Mouse (Mus musculus): ENCODE measurements around the gene Rab43. TPM values are rescaled to one million over a fixed set of nuclear protein-coding genes. Genes with fewer than 3 reads are reported as not detected.

The Rab43 gene
- total RNA-seq (2021): 27.8 and 33.2 TPM in 2 replicates
- long read RNA-seq, experiment 1, full-length matches to known transcripts: 9 of 10 reads
- long read RNA-seq, experiment 1, partial matches to known transcripts: 0 of 10 reads
- long read RNA-seq, experiment 1, other reads (novel, unspliced or antisense): 1 of 10 reads
- long read RNA-seq, experiment 2, full-length matches to known transcripts: 12 of 25 reads
- long read RNA-seq, experiment 2, partial matches to known transcripts: 0 of 25 reads
- long read RNA-seq, experiment 2, other reads (novel, unspliced or antisense): 13 of 25 reads

- peak; percentile 96 for DNase-seq
Observed at GRCm38 (mm10) chr6:87811675-87812338, at the start of gene Rab43. Gene Rab43, minus strand, starts transcription at chr6:87812164.

GRCm38 (mm10) chr6:87857071-87857470 is 45.1 kb upstream of the Rab43 start:
- DNase-seq: no peak

GRCm38 (mm10) chr6:87853446-87853845 is 41.5 kb upstream of the Rab43 start:
- DNase-seq: no peak

GRCm38 (mm10) chr6:87851871-87852270 is 39.9 kb upstream of the Rab43 start:
- DNase-seq: no peak

GRCm38 (mm10) chr6:87850900-87851614 is 39.1 kb upstream of the Rab43 start, which contains the start of gene Cnbp:
Gene Cnbp, minus strand, starts transcription at chr6:87851106.
- peak; percentile 98 for DNase-seq

- DNase-seq: peak; percentile 75
Observed at GRCm38 (mm10) chr6:87850155-87850899, 38.4 kb upstream of the Rab43 start.

GRCm38 (mm10) chr6:87849780-87850154 is 37.8 kb upstream of the Rab43 start:
- DNase-seq: no peak

GRCm38 (mm10) chr6:87846813-87847212 is 34.8 kb upstream of the Rab43 start:
- no peak for DNase-seq

GRCm38 (mm10) chr6:87845031-87845695 is 33.2 kb upstream of the Rab43 start:
- DNase-seq: no peak

- DNase-seq: no peak
Observed at GRCm38 (mm10) chr6:87842254-87842653, 30.3 kb upstream of the Rab43 start.

- no peak for DNase-seq
Observed at GRCm38 (mm10) chr6:87841635-87842034, 29.7 kb upstream of the Rab43 start.

- DNase-seq: no peak
Observed at GRCm38 (mm10) chr6:87839797-87840341, 27.9 kb upstream of the Rab43 start.

GRCm38 (mm10) chr6:87838551-87839197 is 26.7 kb upstream of the Rab43 start, which contains the start of gene Isy1:
Gene Isy1, minus strand, starts transcription at chr6:87838798.
- DNase-seq: peak; percentile 98

GRCm38 (mm10) chr6:87835695-87836094 is 23.7 kb upstream of the Rab43 start, which contains the start of gene Gm45140:
Gene Gm45140, minus strand, starts transcription at chr6:87835795.
- no peak for DNase-seq

- no peak for DNase-seq
Observed at GRCm38 (mm10) chr6:87820366-87820765, 8.4 kb upstream of the Rab43 start.

- DNase-seq: no peak
Observed at GRCm38 (mm10) chr6:87814486-87814885, 2.5 kb upstream of the Rab43 start.

GRCm38 (mm10) chr6:87812656-87813055 is 692 bp upstream of the Rab43 start:
- no peak for DNase-seq

- peak; percentile 86 for DNase-seq
Observed at GRCm38 (mm10) chr6:87810713-87811669, 973 bp downstream of the Rab43 start.

- DNase-seq: no peak
Observed at GRCm38 (mm10) chr6:87810311-87810710, 1.7 kb downstream of the Rab43 start.

Data from adrenal gland, postnatal 14 days (tissue).